Mouse (Mus musculus) forebrain, embryonic 16.5 days (tissue): ENCODE data around the gene Gtpbp10. TPM values are rescaled to one million over a fixed set of nuclear protein-coding genes. Genes with fewer than 3 reads are reported as not detected.

ENCODE experiments used
- ATAC-seq: fragments of 200-750 bp; cut with Nextera tagmentation; 2 replicates; pipeline ENCODE4 v1.8.0; 2017; ENCODE audit warnings: mild to moderate bottlenecking, moderate library complexity
- H3K27ac ChIP-seq: fragments of 300-500 bp; sonication (generic); 2 replicates; pipeline ENCODE4 v1.5.1; 2014; ENCODE audit warnings: low read length, control low read depth
- H3K27me3 ChIP-seq: fragments of 300-500 bp; sonication (generic); replicated peaks from 2 replicates; pipeline ENCODE4 v1.6.1; 2014; ENCODE audit warnings: low read length; ENCODE audit not compliant: control insufficient read depth, insufficient read depth
- H3K36me3 ChIP-seq: fragments of 300-500 bp; sonication (generic); 2 replicates; pipeline ENCODE4 v1.6.1; 2014; ENCODE audit not compliant: control insufficient read depth, insufficient read depth
- H3K4me1 ChIP-seq: fragments of 300-500 bp; sonication (generic); replicated peaks from 2 replicates; pipeline ENCODE4 v1.6.1; 2014; ENCODE audit warnings: low read length; ENCODE audit not compliant: control insufficient read depth, insufficient read depth
- H3K4me2 ChIP-seq: fragments of 300-500 bp; sonication (generic); 2 replicates; pipeline ENCODE4 v1.6.1; 2014; ENCODE audit warnings: mild to moderate bottlenecking, low read length, control low read depth
- H3K4me3 ChIP-seq: fragments of 300-500 bp; sonication (generic); replicated peaks from 2 replicates; pipeline ENCODE4 v1.5.1; 2014; ENCODE audit warnings: mild to moderate bottlenecking, low read length, control low read depth
- H3K9ac ChIP-seq: fragments of 300-500 bp; sonication (generic); replicated peaks from 2 replicates; pipeline ENCODE4 v1.6.1; 2014; ENCODE audit warnings: low read depth, low read length, control low read depth
- H3K9me3 ChIP-seq: fragments of 300-500 bp; sonication (generic); 2 replicates; pipeline ENCODE4 v1.6.1; 2016; ENCODE audit warnings: low read length; ENCODE audit not compliant: control insufficient read depth
- WGBS: fragments of 180-500 bp; shearing (Covaris S2); extraction: QIAGEN DNeasy Blood & Tissue Kit; methylation state at CpG from one replicate; pipeline ENCODE4 v1.1.7; 2014; 5-methylcytosine and 5-hydroxymethylcytosine counted together
- polyA plus RNA-seq: library from polyadenylated mRNA; unstranded; fragments of >200 nt; fragmentation: Nextera tagmentation; extraction: Ambion mirVana; gene quantifications from 2 replicates; pipeline ENCODE4 v1.2.1, GENCODE M21; 2015

Gtpbp10 gene
- polyA plus RNA-seq, 1 experiment from 2014 or later: 27.6 TPM

DNA sequence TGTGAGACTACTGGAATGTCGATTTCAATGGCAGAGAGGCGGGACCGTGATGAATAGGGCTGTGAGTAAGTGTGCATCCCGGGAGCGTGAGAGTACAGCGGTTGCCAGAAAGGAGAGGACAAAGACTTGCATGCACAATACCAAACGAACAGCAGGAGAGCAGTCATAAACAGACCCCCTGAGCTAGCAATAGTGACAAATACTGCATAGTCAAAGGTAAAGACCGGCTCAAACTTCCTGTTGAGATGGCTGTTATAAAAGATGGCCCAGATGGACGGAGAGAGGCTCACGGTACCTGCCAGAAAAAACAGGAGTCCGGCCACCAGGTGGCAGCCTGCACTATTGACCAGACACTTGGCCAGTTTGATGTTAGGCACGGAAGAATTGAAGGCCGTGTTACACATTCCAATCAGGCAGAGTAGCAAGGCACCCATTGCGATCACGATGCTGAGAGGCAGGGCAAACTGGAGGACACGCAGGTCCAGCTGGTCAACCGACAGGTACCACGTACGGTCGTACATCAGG lies 51.6 kb downstream of the Gtpbp10 start:
- Histone ChIP-seq H3K9me3 (no peaks in the 10 kb centered on the region), H3K4me2 (peak overlapping the region; percentile 39), H3K4me1 (peaks cover 32% of the 10 kb centered on the region), H3K27ac (no peak overlapping the region), H3K4me3 (0 out of 2 replicates have a peak overlapping the region, but pooled peaks have one; percentile 6), H3K36me3 (no peaks in the 10 kb centered on the region), H3K27me3 (no peaks in the 10 kb centered on the region; the same call in 1 of the 2 replicates), H3K9ac (peak overlapping the region; percentile 22; the same call in 1 of the 2 replicates)
- 16% methylated on average over 20 of the region's 20 CpGs for WGBS
- peak; percentile 56 for ATAC-seq

DNA sequence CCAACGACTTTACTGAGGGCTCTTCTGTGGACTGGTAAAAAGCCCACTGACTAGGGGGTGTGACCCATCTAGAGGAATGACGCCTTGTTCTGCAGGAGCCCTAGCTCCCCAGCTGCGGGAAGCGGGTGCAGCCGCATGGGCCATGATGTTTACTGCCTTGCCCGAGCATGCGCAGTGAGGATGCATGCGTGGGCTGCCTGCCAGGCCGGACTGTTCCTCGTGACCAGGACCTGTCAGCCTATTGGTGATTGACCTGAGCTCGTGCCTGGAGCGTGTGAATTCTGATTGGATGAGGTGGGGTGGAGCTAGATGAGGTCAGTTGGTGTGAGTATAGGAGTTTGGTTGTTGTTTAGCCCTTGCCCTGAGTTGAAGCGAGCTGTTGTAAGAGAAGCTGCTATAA lies 54.9 kb downstream of the Gtpbp10 start:
- no peak overlapping the region for H3K4me2 ChIP-seq
- H3K9ac ChIP-seq: no peak overlapping the region
- WGBS: 89% methylated on average over 13 of the region's 13 CpGs
- no peak overlapping the region for H3K27ac ChIP-seq
- H3K27me3 ChIP-seq: no peaks in the 10 kb centered on the region; the same call in 1 of the 2 replicates
- no peak overlapping the region for H3K4me3 ChIP-seq
- no peak for ATAC-seq
- H3K9me3 ChIP-seq: no peaks in the 10 kb centered on the region
- H3K36me3 ChIP-seq: no peaks in the 10 kb centered on the region
- H3K4me1 ChIP-seq: peaks cover 28% of the 10 kb centered on the region

DNA sequence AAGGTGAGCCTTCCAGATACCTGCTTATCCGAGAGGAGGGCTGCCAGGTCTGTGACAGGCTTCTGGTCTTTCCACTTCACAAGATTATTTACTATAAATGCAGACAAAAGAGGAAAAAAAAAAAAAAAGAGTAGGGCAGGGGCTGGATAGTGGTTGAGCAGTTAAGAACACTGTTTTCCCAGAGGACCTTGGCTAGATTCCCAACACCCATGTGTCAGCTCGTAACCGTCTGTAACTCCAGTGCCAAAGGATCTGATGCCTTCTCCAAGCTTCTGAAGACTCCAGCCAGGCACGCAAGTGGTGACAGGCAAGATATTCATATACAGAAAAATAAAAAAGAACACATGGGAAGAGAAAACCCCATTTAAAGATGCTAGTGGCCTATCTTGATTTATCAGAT lies 56.0 kb downstream of the Gtpbp10 start:
- Histone ChIP-seq H3K27ac (no peak overlapping the region), H3K4me1 (peaks cover 22% of the 10 kb centered on the region), H3K27me3 (no peaks in the 10 kb centered on the region; the same call in 1 of the 2 replicates), H3K36me3 (no peaks in the 10 kb centered on the region), H3K9ac (no peak overlapping the region), H3K4me2 (no peak overlapping the region), H3K9me3 (no peaks in the 10 kb centered on the region), H3K4me3 (no peak overlapping the region)
- no peak for ATAC-seq
- 48% methylated on average over 4 of the region's 4 CpGs for WGBS

DNA sequence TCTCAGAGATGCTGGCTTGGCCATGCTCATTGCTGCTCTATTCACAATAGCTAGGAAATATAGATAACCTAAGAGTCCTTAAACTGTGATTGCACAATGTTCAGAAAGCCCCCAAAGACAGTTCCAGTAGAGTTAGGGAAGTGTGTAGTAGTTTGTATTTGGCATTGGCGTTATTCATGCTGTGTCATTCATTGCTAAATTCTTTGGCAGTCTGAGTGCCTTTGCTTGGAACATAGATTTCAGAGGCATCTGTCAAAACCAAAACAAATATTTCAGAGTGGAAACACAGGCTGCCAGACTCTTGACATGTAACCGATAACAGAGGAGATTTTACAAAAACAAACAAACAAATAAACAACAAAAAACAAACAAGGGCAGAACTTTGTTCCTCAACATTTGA lies 57.8 kb downstream of the Gtpbp10 start:
- no peak overlapping the region for H3K4me3 ChIP-seq
- no peaks in the 10 kb centered on the region; the same call in 1 of the 2 replicates for H3K27me3 ChIP-seq
- ATAC-seq: peak; percentile 72
- no peak overlapping the region for H3K4me2 ChIP-seq
- no peaks in the 10 kb centered on the region for H3K9me3 ChIP-seq
- H3K27ac ChIP-seq: no peak overlapping the region
- WGBS: 51% methylated on average over 2 of the region's 2 CpGs
- no peak overlapping the region for H3K9ac ChIP-seq
- H3K36me3 ChIP-seq: no peaks in the 10 kb centered on the region
- H3K4me1 ChIP-seq: peaks cover 12% of the 10 kb centered on the region

DNA sequence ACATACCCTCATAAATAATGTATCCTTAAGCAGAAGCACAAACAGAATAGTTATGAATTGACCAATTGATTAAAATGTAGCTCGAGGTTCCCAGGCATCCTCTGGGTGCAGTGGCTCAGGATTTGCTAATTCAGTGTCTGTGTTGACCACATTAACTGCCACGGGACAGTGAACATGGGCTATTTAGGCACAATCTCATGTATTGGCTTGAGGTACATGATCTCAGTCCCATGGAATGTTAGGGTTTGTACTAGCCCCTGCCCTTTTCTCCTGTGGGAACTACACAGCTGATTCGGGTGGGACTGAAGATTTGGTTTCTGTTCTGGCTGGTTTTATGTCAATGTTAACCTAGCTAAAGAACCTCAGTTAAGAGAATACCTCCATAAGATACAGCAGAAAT lies 62.9 kb downstream of the Gtpbp10 start:
- no peak overlapping the region for H3K4me3 ChIP-seq
- WGBS: 42% methylated on average over 3 of the region's 3 CpGs

DNA sequence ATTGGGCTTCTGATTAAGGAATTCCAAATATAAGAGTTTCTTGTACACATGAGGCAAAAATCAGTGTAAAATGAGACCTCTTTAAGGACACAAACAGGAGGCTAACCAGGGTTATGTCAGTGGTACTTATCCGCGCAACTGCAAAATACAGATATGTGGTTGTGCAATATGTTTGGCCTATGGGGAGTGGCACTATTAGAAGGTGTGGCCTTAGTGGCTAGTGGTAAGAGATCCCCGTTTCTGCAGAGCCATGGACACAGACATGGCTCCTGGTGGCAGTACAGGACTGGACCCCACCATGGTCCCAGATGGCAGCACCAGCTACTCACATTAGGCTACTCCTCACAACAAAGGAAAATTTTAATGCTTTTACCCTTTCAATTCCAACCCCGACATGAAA lies 64.3 kb downstream of the Gtpbp10 start:
- Histone ChIP-seq H3K27me3 (peaks cover 4% of the 10 kb centered on the region; the same call in 1 of the 2 replicates), H3K4me3 (no peak overlapping the region), H3K9ac (no peak overlapping the region), H3K9me3 (no peaks in the 10 kb centered on the region), H3K4me2 (no peak overlapping the region), H3K36me3 (no peaks in the 10 kb centered on the region), H3K27ac (no peak overlapping the region), H3K4me1 (no peaks in the 10 kb centered on the region; the same call in 1 of the 2 replicates)
- no peak for ATAC-seq
- WGBS: 88% methylated on average over 4 of the region's 4 CpGs

More for the DNA sequence above, 62.9 kb downstream of the Gtpbp10 start:
- Histone ChIP-seq H3K4me1 (no peaks in the 10 kb centered on the region; the same call in 1 of the 2 replicates), H3K36me3 (no peaks in the 10 kb centered on the region), H3K27ac (no peak overlapping the region), H3K9ac (no peak overlapping the region), H3K9me3 (no peaks in the 10 kb centered on the region), H3K4me2 (no peak overlapping the region), H3K27me3 (peaks cover 4% of the 10 kb centered on the region; the same call in 1 of the 2 replicates)
- peak; percentile 55; the same call in 1 of the 2 replicates for ATAC-seq

DNA sequence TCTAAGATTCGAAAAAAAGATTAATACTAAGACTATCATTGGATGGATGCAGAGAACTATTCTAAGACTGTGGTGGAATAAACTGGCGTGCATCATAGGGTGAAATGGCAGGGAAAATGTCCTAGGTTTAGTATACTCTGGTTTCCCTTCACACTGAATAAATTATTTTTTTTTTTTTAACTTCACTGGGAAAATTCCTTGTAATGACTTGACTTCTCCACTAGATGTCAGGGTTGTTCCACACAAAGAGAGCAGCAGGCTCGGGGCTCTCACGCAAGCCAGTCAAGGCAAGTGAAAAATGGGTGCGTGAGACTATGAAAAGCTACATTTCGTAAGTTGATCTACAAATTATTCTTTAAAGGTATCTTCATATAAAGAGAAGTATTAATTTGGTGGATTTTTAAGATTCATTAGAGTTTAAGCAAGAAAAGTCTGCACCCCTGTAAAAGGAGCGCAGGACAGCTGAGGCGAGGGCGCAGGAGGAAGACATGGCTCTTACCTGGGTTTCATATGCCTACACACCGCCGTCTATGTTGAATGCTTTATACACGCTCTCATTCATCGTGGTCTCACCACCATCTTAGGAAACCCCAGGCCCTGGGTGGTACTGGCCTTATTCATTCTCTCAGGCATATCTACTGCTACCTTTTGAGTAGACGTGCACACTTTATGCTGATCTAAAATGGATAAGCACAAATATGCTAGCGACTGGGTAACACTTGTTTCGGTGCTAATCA lies 64.9 kb downstream of the Gtpbp10 start:
- WGBS: 43% methylated on average over 16 of the region's 16 CpGs
- H3K9me3 ChIP-seq: no peaks in the 10 kb centered on the region
- H3K27me3 ChIP-seq: peaks cover 4% of the 10 kb centered on the region; the same call in 1 of the 2 replicates
- H3K27ac ChIP-seq: no peak overlapping the region
- H3K4me1 ChIP-seq: no peaks in the 10 kb centered on the region; the same call in 1 of the 2 replicates
- H3K36me3 ChIP-seq: no peaks in the 10 kb centered on the region
- ATAC-seq: peak; percentile 76
- H3K4me3 ChIP-seq: no peak overlapping the region
- no peak overlapping the region for H3K9ac ChIP-seq
- no peak overlapping the region for H3K4me2 ChIP-seq

DNA sequence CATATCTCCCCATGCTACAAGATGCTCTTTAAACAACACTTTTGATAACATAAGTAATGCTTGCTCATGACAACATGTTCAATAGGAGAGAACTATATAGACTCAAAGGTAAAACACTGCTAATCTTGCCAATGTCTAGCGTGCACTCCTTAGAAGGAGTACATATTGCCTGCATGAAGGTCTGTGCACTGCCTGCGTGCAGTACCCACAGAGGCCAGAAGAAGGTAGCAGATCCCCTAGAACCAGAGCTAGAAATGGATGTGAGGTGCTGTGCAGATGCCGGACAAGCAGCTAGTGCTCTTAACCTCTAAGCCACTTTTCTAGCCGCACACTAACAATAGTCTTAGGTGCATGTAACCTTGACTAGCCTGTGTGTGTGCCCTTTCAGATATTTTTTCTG lies 67.2 kb downstream of the Gtpbp10 start:
- WGBS: 91% methylated on average over 4 of the region's 4 CpGs
- Histone ChIP-seq H3K36me3 (no peaks in the 10 kb centered on the region), H3K4me1 (no peaks in the 10 kb centered on the region; the same call in 1 of the 2 replicates), H3K27ac (no peak overlapping the region), H3K9ac (no peak overlapping the region), H3K9me3 (no peaks in the 10 kb centered on the region), H3K4me2 (no peak overlapping the region), H3K27me3 (peaks cover 4% of the 10 kb centered on the region; the same call in 1 of the 2 replicates), H3K4me3 (no peak overlapping the region)
- ATAC-seq: no peak
